Mouse (Mus musculus) heart, embryonic 11.5 days (tissue): Measurements from ENCODE around the gene Tcirg1. TPM values are rescaled to one million over a fixed set of nuclear protein-coding genes. Genes with fewer than 3 reads are reported as not detected.

Experiments
- ATAC-seq: fragments of 200-750 bp; cut with Nextera tagmentation; replicated peaks from 2 replicates; pipeline ENCODE4 v1.8.0; 2017; ENCODE audit warnings: moderate library complexity; ENCODE audit not compliant: insufficient number of reproducible peaks, low FRiP score, low TSS enrichment
- H3K27ac ChIP-seq: fragments of 300-500 bp; sonication (generic); 2 replicates; pipeline ENCODE4 v1.5.1; 2014; ENCODE audit warnings: mild to moderate bottlenecking, low read depth, low read length
- H3K27me3 ChIP-seq: fragments of 300-500 bp; sonication (generic); 2 replicates; pipeline ENCODE4 v1.6.1; 2014; ENCODE audit warnings: mild to moderate bottlenecking, low read length, mixed read lengths; ENCODE audit not compliant: control insufficient read depth, insufficient read depth
- H3K36me3 ChIP-seq: fragments of 300-500 bp; sonication (generic); 2 replicates; pipeline ENCODE4 v1.6.1; 2014; ENCODE audit warnings: mild to moderate bottlenecking, low read length, moderate library complexity, mixed read lengths; ENCODE audit not compliant: control insufficient read depth, insufficient read depth
- H3K4me1 ChIP-seq: fragments of 300-500 bp; sonication (generic); 2 replicates; pipeline ENCODE4 v1.6.1; 2014; ENCODE audit warnings: low read length; ENCODE audit not compliant: control insufficient read depth, insufficient read depth
- H3K4me2 ChIP-seq: fragments of 300-500 bp; sonication (generic); 2 replicates; pipeline ENCODE4 v1.6.1; 2014; ENCODE audit warnings: mild to moderate bottlenecking, moderate library complexity
- H3K4me3 ChIP-seq: fragments of 300-500 bp; sonication (generic); 2 replicates; pipeline ENCODE4 v1.5.1; 2014; ENCODE audit warnings: low read depth, low read length
- H3K9ac ChIP-seq: fragments of 300-500 bp; sonication (generic); 2 replicates; pipeline ENCODE4 v1.6.1; 2014; ENCODE audit warnings: mild to moderate bottlenecking, low read depth, low read length, moderate library complexity
- H3K9me3 ChIP-seq: fragments of 300-500 bp; sonication (generic); replicated peaks from 2 replicates; pipeline ENCODE4 v1.6.1; 2016; ENCODE audit warnings: low read length; ENCODE audit not compliant: control insufficient read depth
- WGBS: fragments of 180-500 bp; shearing (Covaris S2); extraction: QIAGEN DNeasy Blood & Tissue Kit; methylation state at CpG from one replicate; pipeline ENCODE4 v1.1.7; 2014; ENCODE audit not compliant: insufficient replicate concordance; 5-methylcytosine and 5-hydroxymethylcytosine counted together
- polyA plus RNA-seq: library from polyadenylated mRNA; unstranded; fragments of >200 nt; fragmentation: Nextera tagmentation; extraction: Ambion mirVana; gene quantifications from 2 replicates; pipeline ENCODE4 v1.2.1, GENCODE M21; 2014

Gene Tcirg1
- polyA plus RNA-seq, 1 experiment from 2014 or later = 16.2 TPM

GRCm38 (mm10) chr19:3850847-3851469 is 56.0 kb downstream of the Tcirg1 start:
- Histone ChIP-seq H3K4me3 (peak overlapping the region; percentile 76), H3K9ac (peak overlapping the region; percentile 47; the same call in 1 of the 2 replicates), H3K27ac (peak overlapping the region; percentile 98), H3K9me3 (no peaks in the 10 kb centered on the region), H3K36me3 (no peaks in the 10 kb centered on the region), H3K4me1 (peaks cover 20% of the 10 kb centered on the region), H3K27me3 (no peaks in the 10 kb centered on the region), H3K4me2 (peak overlapping the region; percentile 82)
- WGBS = 5% methylated on average over 19 of the region's 19 CpGs
- ATAC-seq = peak; percentile 9; the same call in 1 of the 2 replicates

DNA sequence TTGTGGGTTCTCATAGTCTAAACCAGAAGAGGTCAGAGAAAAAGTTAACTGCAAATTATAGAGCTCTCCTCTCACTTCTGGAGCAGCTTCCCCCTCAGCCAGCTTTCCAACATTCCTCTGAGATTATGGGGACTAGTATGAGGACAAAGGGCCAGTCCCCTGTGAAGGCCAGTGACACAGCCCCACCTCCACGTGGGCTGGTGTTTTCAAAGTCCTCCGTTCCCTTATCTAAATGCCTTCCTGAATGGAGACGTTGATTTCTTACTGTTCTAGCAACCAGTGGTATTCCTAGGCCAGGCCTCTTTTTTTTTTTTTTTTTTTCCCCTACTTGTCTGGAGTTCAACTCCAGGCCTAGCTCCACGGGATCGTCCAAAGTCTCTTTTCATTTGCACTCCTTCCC is 56.9 kb downstream of the Tcirg1 start:
- Histone ChIP-seq H3K4me3 (no peak overlapping the region), H3K27me3 (no peaks in the 10 kb centered on the region), H3K27ac (0 out of 2 replicates have a peak overlapping the region, but pooled peaks have one; percentile 22), H3K9me3 (no peaks in the 10 kb centered on the region), H3K36me3 (no peaks in the 10 kb centered on the region), H3K4me2 (no peak overlapping the region), H3K9ac (no peak overlapping the region), H3K4me1 (peaks cover 13% of the 10 kb centered on the region)
- no peak for ATAC-seq
- WGBS = 38% methylated on average over 5 of the region's 5 CpGs

GRCm38 (mm10) chr19:3849251-3849650 is 57.7 kb downstream of the Tcirg1 start:
- Histone ChIP-seq H3K9me3 (no peaks in the 10 kb centered on the region), H3K4me2 (no peak overlapping the region), H3K4me1 (peaks cover 13% of the 10 kb centered on the region), H3K9ac (no peak overlapping the region), H3K27ac (no peak overlapping the region), H3K4me3 (no peak overlapping the region), H3K36me3 (no peaks in the 10 kb centered on the region), H3K27me3 (no peaks in the 10 kb centered on the region)
- no peak for ATAC-seq
- WGBS = 77% methylated on average over 2 of the region's 2 CpGs

DNA sequence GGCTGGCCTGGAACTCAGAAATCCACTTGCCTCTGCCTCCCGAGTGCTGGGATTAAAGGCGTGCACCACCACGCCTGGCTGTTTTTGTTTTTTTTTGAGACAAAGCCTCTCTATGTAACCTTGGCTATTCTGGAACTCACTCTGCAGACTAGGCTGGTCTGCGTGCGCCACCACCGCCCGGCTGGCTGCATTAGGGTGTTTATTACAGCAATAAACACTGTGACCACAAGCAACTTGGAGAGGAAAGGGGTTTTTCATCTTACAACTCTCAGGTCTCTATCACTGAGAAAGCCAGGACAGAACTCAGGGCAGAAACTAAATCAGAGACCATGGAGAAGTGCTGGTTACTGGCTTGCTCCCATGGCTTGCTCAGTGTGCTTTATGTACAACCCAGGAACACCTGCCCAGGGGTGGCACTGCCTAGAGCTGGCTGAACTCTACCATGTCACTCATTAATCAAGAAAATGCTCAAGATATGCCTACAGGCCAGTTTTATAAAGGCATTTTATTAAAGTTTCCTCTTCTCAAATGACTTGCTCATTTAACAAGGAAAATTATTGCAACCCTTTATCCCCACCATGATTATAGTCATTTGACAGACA is 58.6 kb downstream of the Tcirg1 start:
- H3K4me2 ChIP-seq = no peak overlapping the region
- no peak overlapping the region for H3K27ac ChIP-seq
- H3K4me1 ChIP-seq = peaks cover 13% of the 10 kb centered on the region
- no peak overlapping the region for H3K9ac ChIP-seq
- ATAC-seq = no peak
- H3K9me3 ChIP-seq = no peaks in the 10 kb centered on the region
- 85% methylated on average over 7 of the region's 7 CpGs for WGBS
- H3K36me3 ChIP-seq = no peaks in the 10 kb centered on the region
- no peaks in the 10 kb centered on the region for H3K27me3 ChIP-seq
- no peak overlapping the region for H3K4me3 ChIP-seq

- ATAC-seq = no peak
- H3K9me3 ChIP-seq = no peaks in the 10 kb centered on the region
- peaks cover 10% of the 10 kb centered on the region for H3K4me1 ChIP-seq
- no peaks in the 10 kb centered on the region for H3K36me3 ChIP-seq
- no peak overlapping the region for H3K27ac ChIP-seq
- no peak overlapping the region for H3K4me2 ChIP-seq
- WGBS = 78% methylated on average over 5 of the region's 5 CpGs
- H3K27me3 ChIP-seq = no peaks in the 10 kb centered on the region
- H3K4me3 ChIP-seq = no peak overlapping the region
- H3K9ac ChIP-seq = no peak overlapping the region
Measured at GRCm38 (mm10) chr19:3847711-3848110, 59.2 kb downstream of the Tcirg1 start.

DNA sequence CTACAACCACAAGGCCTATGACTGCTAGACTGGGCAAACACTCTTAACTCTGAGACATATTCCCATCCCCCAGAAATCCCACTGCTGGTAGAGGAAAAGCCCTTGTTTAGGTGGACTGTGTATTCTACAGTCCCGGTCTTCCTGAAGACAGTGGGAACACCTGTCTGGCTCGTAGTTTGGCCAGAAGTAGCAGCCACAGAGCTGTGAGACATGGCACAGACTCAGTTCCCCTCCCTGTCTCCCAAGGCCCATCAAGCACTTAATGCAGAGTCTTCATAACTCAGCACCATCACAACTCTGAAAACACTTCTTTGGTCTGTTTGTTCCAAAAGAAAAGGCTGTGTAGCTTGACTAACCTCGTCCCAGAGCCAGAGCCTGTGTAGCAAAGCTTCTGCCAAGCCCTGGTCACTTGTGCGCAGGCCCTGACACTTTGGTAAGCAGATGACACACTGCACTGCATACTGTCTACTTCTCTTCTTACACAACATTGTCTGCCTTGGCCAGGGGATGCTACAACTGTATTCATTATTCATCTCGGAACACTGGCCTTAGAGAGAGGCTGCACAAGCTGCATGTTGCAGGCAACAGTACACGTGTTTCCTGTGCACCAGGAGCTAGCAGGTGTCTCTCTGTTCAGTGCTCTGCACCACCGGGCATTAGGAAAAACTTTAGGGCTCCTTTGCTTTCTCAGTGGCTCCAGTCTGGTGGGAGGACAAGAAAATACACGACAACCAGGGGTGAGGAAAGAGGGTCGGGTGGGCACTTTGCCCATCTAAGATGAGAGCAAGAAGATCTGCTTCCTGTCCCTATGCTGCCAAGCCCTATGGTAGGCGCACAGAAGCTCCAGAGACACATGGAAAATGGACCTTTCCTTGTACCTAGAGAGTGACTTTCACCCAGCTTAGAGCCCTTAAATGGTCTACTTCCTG is 60.0 kb downstream of the Tcirg1 start:
- H3K27me3 ChIP-seq = no peaks in the 10 kb centered on the region
- WGBS = 78% methylated on average over 10 of the region's 10 CpGs
- H3K9ac ChIP-seq = no peak overlapping the region
- ATAC-seq = no peak
- H3K4me3 ChIP-seq = no peak overlapping the region
- H3K4me2 ChIP-seq = no peak overlapping the region
- H3K9me3 ChIP-seq = no peaks in the 10 kb centered on the region
- H3K27ac ChIP-seq = no peak overlapping the region
- no peaks in the 10 kb centered on the region for H3K36me3 ChIP-seq
- H3K4me1 ChIP-seq = peaks cover 14% of the 10 kb centered on the region

Other genes with a start within 250 kb of the Tcirg1 start
- gene Lrp5, start 220.6 kb downstream of the Tcirg1 start, polyA plus RNA-seq = 4.6 and 5.3 TPM in 2 replicates
- gene 1810055G02Rik, start 198.8 kb downstream of the Tcirg1 start, polyA plus RNA-seq = 30.3 and 33.6 TPM in 2 replicates
- gene Kmt5b, start 139.7 kb downstream of the Tcirg1 start, polyA plus RNA-seq = 22.2 and 27.6 TPM in 2 replicates
- gene Chka, start 55.4 kb downstream of the Tcirg1 start, polyA plus RNA-seq = 26.6 and 27.9 TPM in 2 replicates
- gene Ndufs8, start 5.6 kb upstream of the Tcirg1 start, polyA plus RNA-seq = 364 and 376 TPM in 2 replicates
- 2.3 and 2.4 TPM in 2 replicates for gene Aldh3b1, start 22.7 kb upstream of the Tcirg1 start, polyA plus RNA-seq
- 4.5 and 6.2 TPM in 2 replicates for gene Unc93b1, start 28.1 kb upstream of the Tcirg1 start, polyA plus RNA-seq
- gene Aldh3b3, start 51.5 kb upstream of the Tcirg1 start, polyA plus RNA-seq = not detected in 2 replicates
- gene Aldh3b2, start 65.2 kb upstream of the Tcirg1 start, polyA plus RNA-seq = 0.16 TPM in 1 of 2 replicates, not detected in the other
- 8.0 and 11.3 TPM in 2 replicates for gene Acy3, start 79.4 kb upstream of the Tcirg1 start, polyA plus RNA-seq
- gene Tbx10, start 85.6 kb upstream of the Tcirg1 start, polyA plus RNA-seq = 0.11 TPM in 1 of 2 replicates, not detected in the other
- gene Nudt8, start 93.4 kb upstream of the Tcirg1 start, polyA plus RNA-seq = 48.0 and 48.8 TPM in 2 replicates
- gene Gm49405, start 93.5 kb upstream of the Tcirg1 start, polyA plus RNA-seq = 2.3 and 2.5 TPM in 2 replicates
- 64.5 and 65.9 TPM in 2 replicates for gene Doc2g, start 96.2 kb upstream of the Tcirg1 start, polyA plus RNA-seq
- 369 and 417 TPM in 2 replicates for gene Ndufv1, start 105.7 kb upstream of the Tcirg1 start, polyA plus RNA-seq
- 359 and 387 TPM in 2 replicates for gene Gstp1, start 130.9 kb upstream of the Tcirg1 start, polyA plus RNA-seq
- 2.9 and 3.4 TPM in 2 replicates for gene Gstp2, start 138.9 kb upstream of the Tcirg1 start, polyA plus RNA-seq
- gene Gstp3, start 152.4 kb upstream of the Tcirg1 start, polyA plus RNA-seq = 0.49 TPM in 1 of 2 replicates, not detected in the other
- not detected in 2 replicates for gene Cabp2, start 174.4 kb upstream of the Tcirg1 start, polyA plus RNA-seq
- gene Cdk2ap2, start 190.0 kb upstream of the Tcirg1 start, polyA plus RNA-seq = 63.4 and 64.0 TPM in 2 replicates
- gene Pitpnm1, start 192.9 kb upstream of the Tcirg1 start, polyA plus RNA-seq = 15.5 and 17.3 TPM in 2 replicates
- gene Aip, start 218.7 kb upstream of the Tcirg1 start, polyA plus RNA-seq = 91.4 and 93.4 TPM in 2 replicates
- not detected in 2 replicates for gene Gpr152, start 232.7 kb upstream of the Tcirg1 start, polyA plus RNA-seq
- not detected in 2 replicates for gene Cabp4, start 236.9 kb upstream of the Tcirg1 start, polyA plus RNA-seq
- 109 and 113 TPM in 2 replicates for gene Coro1b, start 241.5 kb upstream of the Tcirg1 start, polyA plus RNA-seq
- 1.3 and 1.7 TPM in 2 replicates for gene Ptprcap, start 246.5 kb upstream of the Tcirg1 start, polyA plus RNA-seq